Mouse (Mus musculus) lung, adult 2 months (tissue): ENCODE results near the gene Apbb2. TPM values are rescaled to one million over a fixed set of nuclear protein-coding genes. Genes with fewer than 3 reads are reported as not detected.

Experiments
- DNase-seq: peaks from one replicate; pipeline ENCODE4 v3.0.0; 2022
- H3K4me1 ChIP-seq: fragments of 200-500 bp; 2 replicates; pipeline ENCODE4 v1.6.1; 2011; ENCODE audit warnings: low read length; ENCODE audit not compliant: control insufficient read depth, insufficient read depth
- H3K4me3 ChIP-seq: fragments of 200-500 bp; replicated peaks from 2 replicates; pipeline ENCODE3; 2011; ENCODE audit warnings: low read depth, mild to moderate bottlenecking, control low read depth, low read length; ENCODE audit errors: extremely low read depth
- CTCF ChIP-seq: fragments of 200-500 bp; IDR thresholded peaks from 2 replicates; pipeline ENCODE4 v1.5.1; 2011; ENCODE audit warnings: mild to moderate bottlenecking, low read length, control low read depth; ENCODE audit not compliant: insufficient read depth
- POLR2A ChIP-seq: fragments of 200-500 bp; IDR thresholded peaks from 2 replicates; pipeline ENCODE4 v1.6.1; 2011; ENCODE audit warnings: low read depth, mild to moderate bottlenecking, control low read depth, low read length, borderline replicate concordance; ENCODE audit errors: extremely low read depth
- WGBS: fragments of 180-500 bp; shearing (Covaris S2); methylation state at CpG from one replicate; pipeline ENCODE4 v1.1.7; 2018; 5-methylcytosine and 5-hydroxymethylcytosine counted together
- polyA plus RNA-seq: library from polyadenylated mRNA; depleted of rRNA; stranded (reverse); fragments of >200 nt; gene quantifications from 2 replicates; pipeline ENCODE4 v1.2.3, GENCODE M21; 2012

The Apbb2 gene
- polyA plus RNA-seq, 1 experiment: 24.6 TPM

- peaks cover 12% of the 10 kb centered on the region; the same call in 1 of the 2 replicates for H3K4me1 ChIP-seq
- TF ChIP-seq CTCF (no peak), POLR2A (no peak)
- H3K4me3 ChIP-seq: no peak overlapping the region
- DNase-seq: no peak
- 83% methylated on average over 6 of the region's 6 CpGs for WGBS
Observed at GRCm38 (mm10) chr5:66567424-66567823, 51.2 kb downstream of the Apbb2 start.

GRCm38 (mm10) chr5:66559591-66560175 lies 58.9 kb downstream of the Apbb2 start:
- Histone ChIP-seq H3K4me1 (peaks cover 23% of the 10 kb centered on the region), H3K4me3 (no peak overlapping the region)
- TF ChIP-seq CTCF (no peak), POLR2A (no peak)
- WGBS: 31% methylated on average over 8 of the region's 8 CpGs
- no peak for DNase-seq

- H3K4me1 ChIP-seq: peaks cover 28% of the 10 kb centered on the region
- TF ChIP-seq CTCF (no peak), POLR2A (no peak)
- DNase-seq: no peak
- 84% methylated on average over 7 of the region's 7 CpGs for WGBS
- H3K4me3 ChIP-seq: no peak overlapping the region
Observed at GRCm38 (mm10) chr5:66558094-66558493, 60.5 kb downstream of the Apbb2 start.

- TF ChIP-seq POLR2A: no peak
- TF ChIP-seq CTCF: no peak
- H3K4me3 ChIP-seq: no peak overlapping the region
- peaks cover 19% of the 10 kb centered on the region for H3K4me1 ChIP-seq
- DNase-seq: no peak
Observed at GRCm38 (mm10) chr5:66553933-66554332, 64.7 kb downstream of the Apbb2 start.

GRCm38 (mm10) chr5:66552246-66552645 lies 66.3 kb downstream of the Apbb2 start:
- Histone ChIP-seq H3K4me1 (peaks cover 12% of the 10 kb centered on the region), H3K4me3 (no peak overlapping the region)
- 87% methylated on average over 9 of the region's 9 CpGs for WGBS
- DNase-seq: no peak
- TF ChIP-seq CTCF: no peak
- no peak for TF ChIP-seq POLR2A

- no peak for DNase-seq
- H3K4me1 ChIP-seq: peaks cover 23% of the 10 kb centered on the region
- WGBS: 82% methylated on average over 5 of the region's 5 CpGs
- no peak for TF ChIP-seq POLR2A
- TF ChIP-seq CTCF: no peak
- H3K4me3 ChIP-seq: no peak overlapping the region
Observed at GRCm38 (mm10) chr5:66550292-66550691, 68.3 kb downstream of the Apbb2 start.

- no peak for TF ChIP-seq POLR2A
- TF ChIP-seq CTCF: no peak
- DNase-seq: no peak
- peaks cover 22% of the 10 kb centered on the region for H3K4me1 ChIP-seq
- 21% methylated on average over 1 of the region's 1 CpGs for WGBS
- no peak overlapping the region for H3K4me3 ChIP-seq
Observed at GRCm38 (mm10) chr5:66549691-66550090, 68.9 kb downstream of the Apbb2 start.

GRCm38 (mm10) chr5:66546969-66547511 lies 71.5 kb downstream of the Apbb2 start:
- Histone ChIP-seq H3K4me3 (no peak overlapping the region), H3K4me1 (peaks cover 22% of the 10 kb centered on the region)
- no peak for TF ChIP-seq CTCF
- WGBS: 35% methylated on average over 12 of the region's 12 CpGs
- DNase-seq: no peak

GRCm38 (mm10) chr5:66545573-66546141 lies 72.9 kb downstream of the Apbb2 start:
- Histone ChIP-seq H3K4me3 (no peak overlapping the region), H3K4me1 (peaks cover 22% of the 10 kb centered on the region)
- 79% methylated on average over 10 of the region's 10 CpGs for WGBS
- no peak for DNase-seq
- TF ChIP-seq CTCF (no peak), POLR2A (no peak)

- H3K4me1 ChIP-seq: peaks cover 19% of the 10 kb centered on the region
- TF ChIP-seq CTCF (no peak), POLR2A (no peak)
- 47% methylated on average over 6 of the region's 6 CpGs for WGBS
- no peak for DNase-seq
- peak overlapping the region; percentile 63 for H3K4me3 ChIP-seq
Observed at GRCm38 (mm10) chr5:66543761-66544160, 74.8 kb downstream of the Apbb2 start.

- 74% methylated on average over 6 of the region's 6 CpGs for WGBS
- TF ChIP-seq POLR2A (no peak), CTCF (no peak)
- no peak overlapping the region for H3K4me3 ChIP-seq
- DNase-seq: no peak
- H3K4me1 ChIP-seq: peaks cover 19% of the 10 kb centered on the region
Observed at GRCm38 (mm10) chr5:66543344-66543743, 75.2 kb downstream of the Apbb2 start.
